In the genomic region with DNA sequence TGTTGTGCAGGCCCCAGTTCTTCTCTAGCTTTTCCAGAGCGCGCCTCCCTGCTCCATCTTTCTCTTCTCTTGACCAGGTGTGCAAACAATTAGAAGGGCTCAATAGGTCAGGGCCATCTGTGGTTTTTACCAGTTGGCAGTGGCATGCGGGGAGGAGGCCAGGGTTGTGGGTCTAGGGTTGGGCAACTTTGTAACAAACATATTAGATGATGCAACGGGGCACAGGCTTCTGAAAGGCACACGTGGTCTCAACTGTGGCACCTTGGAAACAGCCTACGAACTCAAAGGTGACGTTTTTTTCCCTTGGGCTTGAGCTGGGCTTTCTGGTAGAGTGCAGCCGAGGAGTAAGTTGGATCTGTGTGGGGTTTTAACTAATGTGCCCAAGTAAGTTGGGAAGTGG, we compare ENCODE assay signal across 10 mouse cellular contexts. TPM values are rescaled to one million over a fixed set of nuclear protein-coding genes. Genes with fewer than 3 reads are reported as not detected.
DNase-seq lines count a peak whose midpoint lies in the region; ATAC-seq lines count a peak whose summit lies in the region.
"Had no signal": no experiment of that assay in that cellular context is flagged by ENCODE, and none has a peak within 500 bp of the region (broad histone marks: within the 10 kb centered on the region; RNA-seq: fewer than 3 reads in every experiment).

No protein-coding gene starts in this region.

- no peak for ATAC-seq in liver, embryonic 11.5 days (replicated peaks; ENCODE audit: low FRiP score)
- no peak for ATAC-seq in inflammation-experienced regulatory T-cells, adult 6 months
- no peak for ATAC-seq in frontal cortex, adult (ENCODE audit: low TSS enrichment)

- H3K27me3 ChIP-seq in liver, embryonic 11.5 days (replicated peaks; ENCODE audit: control insufficient read depth, insufficient read depth, low read length): no peaks in the 10 kb centered on the region
- H3K27me3 ChIP-seq: limb, embryonic 15.5 days had no signal

- H3K27ac ChIP-seq in liver, embryonic 11.5 days (ENCODE audit: low read depth, low read length): peak overlapping the region; percentile 34; the same call in 1 of the 2 replicates

- 78% methylated on average over 8 of the region's 8 CpGs for WGBS in liver, embryonic 11.5 days

- peak; percentile 65 for DNase-seq in 3134 (ENCODE audit: extremely low read depth, insufficient read length, low spot score)
- peak; percentile 3 for DNase-seq in Muller cell, postnatal 12 days (ENCODE audit: inconsistent ontology term)
- DNase-seq in liver, embryonic 11.5 days (ENCODE audit: low spot score): no peak
- peak; percentile 80 for DNase-seq in lung, postnatal 25 days (ENCODE audit: low spot score)
- DNase-seq in urinary bladder, postnatal 10 days (ENCODE audit: low spot score): no peak
- no peak for DNase-seq in left cerebral cortex, postnatal 36 days (ENCODE audit: low spot score in 2 of 2)
- DNase-seq: cerebellum, adult 11-12 months had no signal

- H3K4me2 ChIP-seq in liver, embryonic 11.5 days: no peak overlapping the region; the same call in 1 of the 2 replicates
- H3K4me2 ChIP-seq: limb, embryonic 15.5 days had no signal

- H3K9ac ChIP-seq in liver, embryonic 11.5 days (ENCODE audit: low read depth, low read length): no peak overlapping the region
- H3K9ac ChIP-seq: limb, embryonic 15.5 days had no signal

- no peak overlapping the region for H3K4me3 ChIP-seq in liver, embryonic 11.5 days (ENCODE audit: low read depth, low read length)
- H3K4me3 ChIP-seq: limb, embryonic 15.5 days had no signal

- H3K36me3 ChIP-seq in liver, embryonic 11.5 days (ENCODE audit: control insufficient read depth, insufficient read depth, low read length): no peaks in the 10 kb centered on the region
- H3K36me3 ChIP-seq: limb, embryonic 15.5 days had no signal

- intact Hi-C loops in left cerebral cortex, postnatal 36 days (cut with DNase I): no loop called here

- no peaks in the 10 kb centered on the region for H3K4me1 ChIP-seq in liver, embryonic 11.5 days (replicated peaks; ENCODE audit: control insufficient read depth, insufficient read depth, low read length)

- H3K9me3 ChIP-seq in liver, embryonic 11.5 days (ENCODE audit: control insufficient read depth, low read length): no peaks in the 10 kb centered on the region
- H3K9me3 ChIP-seq: limb, embryonic 15.5 days had no signal

RNA-seq across cellular contexts. Expression of a gene that starts 58.7 kb away (rescaled TPM):
- 1.3 and 1.8 TPM in 2 replicates for polyA plus RNA-seq in liver, embryonic 11.5 days (2014; fragmentation: Nextera tagmentation; extraction: Ambion mirVana)
- polyA plus RNA-seq in inflammation-experienced regulatory T-cells, adult 6 months (2017; shearing (Covaris generic)): not detected
- 1 to 10 TPM; 8.4 to 9.6 TPM for total RNA-seq in left cerebral cortex, postnatal 36 days (2021)

Comparison
In these comparisons a context has a peak if more than half of its experiments do, and no peak if none do; other contexts are left out.
1. DNase-seq: peak in 3134 (single experiment), Muller cell, postnatal 12 days (single experiment) and lung, postnatal 25 days (single experiment); none in liver, embryonic 11.5 days (single experiment), urinary bladder, postnatal 10 days (single experiment) and left cerebral cortex, postnatal 36 days (0 of 2).